Mouse (Mus musculus): ENCODE data around the gene Nat14.

- TF ChIP-seq POLR2A (IDR thresholded peaks at IDR 0.05; ENCODE audit: borderline replicate concordance, control insufficient read depth, low read depth, low read length), result no peak
- peak; percentile 53; the same call in 1 of the 2 replicates for TF ChIP-seq CTCF (IDR thresholded peaks at IDR 0.05; ENCODE audit: control insufficient read depth, insufficient read depth, low read length)
Observed at GRCm38 (mm10) chr7:4964272-4964671, 42.4 kb downstream of the Nat14 start, which contains the start of gene Sbk2.

Measured in bone marrow, adult 2 months (tissue).